Mouse (Mus musculus) MEL (cell line): Measurements from ENCODE around the gene BC005537. TPM values are rescaled to one million over a fixed set of nuclear protein-coding genes. Genes with fewer than 3 reads are reported as not detected.
A peak's percentile ranks its signal among the peaks of the same experiment; 100 is the strongest.

Source experiments
- DNase-seq: peaks from one replicate; pipeline ENCODE4 v3.0.0; 2011; ENCODE audit warnings: low read depth, low spot score
- H3K27ac ChIP-seq: 2 replicates; pipeline ENCODE4 v1.5.1; 2012; ENCODE audit warnings: low read depth, mild to moderate bottlenecking, control low read depth, low read length, moderate library complexity; ENCODE audit not compliant: control insufficient read depth
- H3K27me3 ChIP-seq, 2 experiments: fragments of 150-350 bp in 1 of 2; sonication (generic) in 1 of 2; 2 replicates each; pipeline ENCODE4 v1.6.1; 2012; ENCODE audit warnings: low read length in 2 of 2, mild to moderate bottlenecking in 2 of 2, improper control_type of control experiment in 1 of 2, moderate library complexity in 1 of 2; ENCODE audit not compliant: insufficient read depth in 2 of 2, control insufficient read depth in 1 of 2
- H3K36me3 ChIP-seq, 2 experiments: 2 replicates each; pipeline ENCODE4 v1.6.1; 2012 to 2014; ENCODE audit warnings: low read length in 2 of 2, improper control_type of control experiment in 1 of 2, inconsistent platforms in 1 of 2, mild to moderate bottlenecking in 1 of 2; ENCODE audit not compliant: insufficient read depth in 2 of 2, control insufficient read depth in 1 of 2
- H3K4me1 ChIP-seq, 2 experiments: fragments of 150-350 bp in 1 of 2; sonication (generic) in 1 of 2; 2 replicates each; pipeline ENCODE4 v1.6.1; 2012; ENCODE audit warnings: low read length in 2 of 2, improper control_type of control experiment in 1 of 2, mild to moderate bottlenecking in 1 of 2; ENCODE audit not compliant: insufficient read depth in 2 of 2, control insufficient read depth in 1 of 2
- H3K4me3 ChIP-seq, 2 experiments: fragments of 150-350 bp in 1 of 2; sonication (generic) in 1 of 2; 2 replicates each; pipeline ENCODE4 v1.5.1; 2012; ENCODE audit warnings: low read depth in 2 of 2, low read length in 2 of 2, mild to moderate bottlenecking in 2 of 2, moderate library complexity in 2 of 2, control low read depth in 1 of 2, improper control_type of control experiment in 1 of 2; ENCODE audit not compliant: control insufficient read depth in 1 of 2, insufficient read depth in 1 of 2
- H3K79me2 ChIP-seq: 2 replicates; pipeline ENCODE4 v1.6.1; 2012; ENCODE audit warnings: mild to moderate bottlenecking, low read length, moderate library complexity; ENCODE audit not compliant: control insufficient read depth, poor library complexity, insufficient read depth
- H3K9ac ChIP-seq: 2 replicates; pipeline ENCODE4 v1.6.1; 2012; ENCODE audit warnings: low read depth, mild to moderate bottlenecking, control low read depth, low read length, moderate library complexity; ENCODE audit not compliant: control insufficient read depth, poor library complexity, severe bottlenecking
- H3K9me3 ChIP-seq: fragments of 150-350 bp; sonication (generic); replicated peaks from 2 replicates; pipeline ENCODE4 v1.6.1; 2012; ENCODE audit warnings: mild to moderate bottlenecking, low read length, improper control_type of control experiment, moderate library complexity; ENCODE audit not compliant: insufficient read depth
- CTCF ChIP-seq, 3 experiments: IDR thresholded peaks in 2 of 3; conservative IDR thresholded peaks in 1 of 3; 2 replicates each; pipeline ENCODE4 v1.5.1; 2011 to 2012; ENCODE audit warnings: low read length in 3 of 3, low read depth in 2 of 3, mild to moderate bottlenecking in 2 of 3, improper control_type of control experiment in 1 of 3, inconsistent platforms in 1 of 3, mixed read lengths in 1 of 3, moderate library complexity in 1 of 3; ENCODE audit not compliant: control insufficient read depth in 1 of 3, insufficient read depth in 1 of 3, poor library complexity in 1 of 3, severe bottlenecking in 1 of 3
- GABPA ChIP-seq: IDR thresholded peaks from 2 replicates; pipeline ENCODE4 v1.6.1; 2012; ENCODE audit warnings: low read depth, mild to moderate bottlenecking, inconsistent platforms, low read length, improper control_type of control experiment, moderate library complexity
- GATA1 ChIP-seq: IDR thresholded peaks from 2 replicates; pipeline ENCODE4 v1.6.1; 2011; ENCODE audit warnings: low read depth, low read length, improper control_type of control experiment
- HCFC1 ChIP-seq: IDR thresholded peaks from 2 replicates; pipeline ENCODE4 v1.6.1; 2012; ENCODE audit warnings: low read depth, mild to moderate bottlenecking, inconsistent platforms, low read length, improper control_type of control experiment, moderate library complexity
- JUND ChIP-seq: IDR thresholded peaks from 2 replicates; pipeline ENCODE4 v1.6.1; 2011; ENCODE audit warnings: low read depth, mild to moderate bottlenecking, improper control_type of control experiment, low read length
- MAX ChIP-seq: IDR thresholded peaks from 2 replicates; pipeline ENCODE4 v1.6.1; 2011; ENCODE audit warnings: low read length, improper control_type of control experiment
- MXI1 ChIP-seq: IDR thresholded peaks from 2 replicates; pipeline ENCODE4 v1.6.1; 2011; ENCODE audit warnings: mild to moderate bottlenecking, low read depth, low read length, improper control_type of control experiment
- MYB ChIP-seq: IDR thresholded peaks from 2 replicates; pipeline ENCODE4 v1.6.1; 2011; ENCODE audit warnings: mild to moderate bottlenecking, low read depth, low read length, improper control_type of control experiment
- POLR2A ChIP-seq, 2 experiments: IDR thresholded peaks; 2 replicates each; pipeline ENCODE4 v1.6.1; 2011 to 2012; ENCODE audit warnings: low read length in 2 of 2, mild to moderate bottlenecking in 2 of 2, control low read depth in 1 of 2, improper control_type of control experiment in 1 of 2, low read depth in 1 of 2, moderate library complexity in 1 of 2; ENCODE audit not compliant: control insufficient read depth in 1 of 2, insufficient read depth in 1 of 2, poor library complexity in 1 of 2
- POLR2AphosphoS2 ChIP-seq: IDR thresholded peaks from 2 replicates; pipeline ENCODE4 v1.6.1; 2011; ENCODE audit warnings: low read length, improper control_type of control experiment
- POLR2AphosphoS5 ChIP-seq: IDR thresholded peaks from 2 replicates; pipeline ENCODE4 v1.6.1; 2012; ENCODE audit warnings: low read depth, borderline replicate concordance, mild to moderate bottlenecking, inconsistent platforms, low read length, moderate library complexity, mixed read lengths
- RAD21 ChIP-seq: IDR thresholded peaks from 2 replicates; pipeline ENCODE4 v1.6.1; 2011; ENCODE audit warnings: mild to moderate bottlenecking, low read depth, low read length, improper control_type of control experiment
- SIN3A ChIP-seq: IDR thresholded peaks from 2 replicates; pipeline ENCODE4 v1.6.1; 2012; ENCODE audit warnings: low read length, improper control_type of control experiment, inconsistent platforms
- SMC3 ChIP-seq: IDR thresholded peaks from 2 replicates; pipeline ENCODE4 v1.6.1; 2011; ENCODE audit warnings: low read depth, low read length, improper control_type of control experiment
- TCF12 ChIP-seq: IDR thresholded peaks from 2 replicates; pipeline ENCODE4 v1.6.1; 2014; ENCODE audit warnings: low read depth, mild to moderate bottlenecking, inconsistent platforms, low read length, improper control_type of control experiment, moderate library complexity
- ZKSCAN1 ChIP-seq: IDR thresholded peaks from 2 replicates; pipeline ENCODE4 v1.6.1; 2012; ENCODE audit warnings: low read depth, mild to moderate bottlenecking, inconsistent platforms, low read length, improper control_type of control experiment, moderate library complexity
- polyA plus RNA-seq, 2 experiments: library from polyadenylated mRNA; stranded (reverse) in 1 of 2; unstranded in 1 of 2; fragments of >175 nt in 1 of 2; fragments of >200 nt in 1 of 2; gene quantifications; 2 replicates each; pipeline versions ENCODE4 v1.2.1 to v1.2.4; 2012; ENCODE audit warnings: low replicate concordance in 2 of 2, low read depth in 1 of 2; ENCODE audit not compliant: insufficient read length in 2 of 2, insufficient read depth in 1 of 2, missing spikeins in 1 of 2
- total RNA-seq: library from RNA; depleted of rRNA; stranded (reverse); fragments of 300-350 nt; gene quantifications from 2 replicates; pipeline ENCODE4 v1.2.3, GENCODE M21; 2012; rRNA removed

The BC005537 gene
- total and polyA plus RNA-seq, 3 experiments, result 32.7 to 62.6 (median 48.8) TPM

- no peak overlapping the region for H3K9ac ChIP-seq
- H3K36me3 ChIP-seq, result no peaks in the 10 kb centered on the region
- no peak overlapping the region for H3K27ac ChIP-seq
- no peaks in the 10 kb centered on the region for H3K79me2 ChIP-seq
- TF ChIP-seq TCF12 (no peak), MYB (no peak), GATA1 (no peak), MXI1 (no peak), ZKSCAN1 (no peak), POLR2AphosphoS5 (no peak), CTCF (IDR thresholded peaks at IDR 0.05 in 2 of 3, conservative IDR thresholded peaks at IDR 0.05 in 1 of 3; ENCODE audit: control insufficient read depth in 1 of 3, insufficient read depth in 1 of 3, low read depth in 2 of 3, low read length in 3 of 3, poor library complexity in 1 of 3, severe bottlenecking in 1 of 3) (no peak), JUND (no peak), POLR2AphosphoS2 (no peak), MAX (no peak), HCFC1 (no peak), POLR2A (IDR thresholded peaks at IDR 0.05; ENCODE audit: control insufficient read depth in 1 of 2, insufficient read depth in 1 of 2, low read depth in 1 of 2, low read length in 2 of 2, poor library complexity in 1 of 2) (no peak)
- H3K27me3 ChIP-seq, result no peaks in the 10 kb centered on the region; a peak in 1 of 4 replicates
- no peaks in the 10 kb centered on the region for H3K9me3 ChIP-seq
- H3K4me3 ChIP-seq, result no peak overlapping the region
- H3K4me1 ChIP-seq, result no peaks in the 10 kb centered on the region
- no peak for DNase-seq
Observed at GRCm38 (mm10) chr13:24861084-24861483, 59.6 kb downstream of the BC005537 start.

- Histone ChIP-seq H3K27ac (no peak overlapping the region), H3K79me2 (no peaks in the 10 kb centered on the region), H3K27me3 (no peaks in the 10 kb centered on the region; a peak in 1 of 4 replicates), H3K36me3 (no peaks in the 10 kb centered on the region), H3K4me1 (peaks cover 0 to 3% of the 10 kb centered on the region in 2 experiments; a peak in 1 of 4 replicates), H3K9ac (no peak overlapping the region), H3K4me3 (no peak overlapping the region), H3K9me3 (no peaks in the 10 kb centered on the region)
- TF ChIP-seq GABPA (no peak), POLR2AphosphoS2 (no peak), SIN3A (no peak)
- DNase-seq, result no peak
Observed at GRCm38 (mm10) chr13:24862021-24862420, 60.6 kb downstream of the BC005537 start.

GRCm38 (mm10) chr13:24862520-24862919 lies 61.1 kb downstream of the BC005537 start:
- no peaks in the 10 kb centered on the region for H3K79me2 ChIP-seq
- H3K4me1 ChIP-seq, result peaks cover 0 to 3% of the 10 kb centered on the region in 2 experiments; a peak in 1 of 4 replicates
- no peaks in the 10 kb centered on the region for H3K9me3 ChIP-seq
- H3K27me3 ChIP-seq, result no peaks in the 10 kb centered on the region; a peak in 1 of 4 replicates
- H3K27ac ChIP-seq, result no peak overlapping the region
- peak; percentile 55 for TF ChIP-seq SMC3
- TF ChIP-seq CTCF (IDR thresholded peaks at IDR 0.05 in 2 of 3, conservative IDR thresholded peaks at IDR 0.05 in 1 of 3; ENCODE audit: control insufficient read depth in 1 of 3, insufficient read depth in 1 of 3, low read depth in 2 of 3, low read length in 3 of 3, poor library complexity in 1 of 3, severe bottlenecking in 1 of 3), result peak; percentile 67 to 72 (median 68)
- peak; percentile 43 for TF ChIP-seq RAD21
- no peak for TF ChIP-seq POLR2AphosphoS2
- TF ChIP-seq, all 39 proteins: peak for 3
- Histone ChIP-seq H3K9ac (no peak overlapping the region), H3K36me3 (no peaks in the 10 kb centered on the region), H3K4me3 (no peak overlapping the region)
- DNase-seq, result peak; percentile 70

Other genes starting within 250 kb of the BC005537 start
- 13.5 and 13.9 TPM in 2 replicates for gene Ripor2, start 219.5 kb upstream of the BC005537 start, total RNA-seq
- 10 to 100 TPM in 1 of 2 experiments, not detected in 1; 18.5 TPM for gene Ripor2, start 219.5 kb upstream of the BC005537 start, polyA plus RNA-seq
- gene Armh2, start 60.4 kb upstream of the BC005537 start, total RNA-seq, result not detected in 2 replicates
- gene Armh2, start 60.4 kb upstream of the BC005537 start, polyA plus RNA-seq, result under 1 TPM in 1 of 2 experiments, not detected in 1; 0.19 TPM
- 119 and 127 TPM in 2 replicates for gene Gmnn, start 39.7 kb upstream of the BC005537 start, total RNA-seq
- gene Gmnn, start 39.7 kb upstream of the BC005537 start, polyA plus RNA-seq, result 100 to 1,000 TPM; 129 to 155 TPM
- gene Acot13, start 29.9 kb downstream of the BC005537 start, total RNA-seq, result 45.7 and 51.8 TPM in 2 replicates
- 10 to 100 TPM in 1 of 2 experiments, not detected in 1; 57.3 TPM for gene Acot13, start 29.9 kb downstream of the BC005537 start, polyA plus RNA-seq
- 33.1 and 36.9 TPM in 2 replicates for gene Tdp2, start 30.0 kb downstream of the BC005537 start, total RNA-seq
- 10 to 100 TPM in 1 of 2 experiments, not detected in 1; 45.3 TPM for gene Tdp2, start 30.0 kb downstream of the BC005537 start, polyA plus RNA-seq
- not detected in 2 replicates for gene D130043K22Rik, start 43.5 kb downstream of the BC005537 start, total RNA-seq
- not detected for gene D130043K22Rik, start 43.5 kb downstream of the BC005537 start, polyA plus RNA-seq
- 0.04 and 0.07 TPM in 2 replicates for gene Aldh5a1, start 136.0 kb downstream of the BC005537 start, total RNA-seq
- gene Aldh5a1, start 136.0 kb downstream of the BC005537 start, polyA plus RNA-seq, result under 1 TPM in 1 of 2 experiments, not detected in 1; 0.15 TPM
- gene Gpld1, start 141.5 kb downstream of the BC005537 start, total RNA-seq, result 0.56 and 0.92 TPM in 2 replicates
- gene Gpld1, start 141.5 kb downstream of the BC005537 start, polyA plus RNA-seq, result under 1 TPM in 1 of 2 experiments, not detected in 1; 0.03 TPM
- gene Mrs2, start 218.7 kb downstream of the BC005537 start, total RNA-seq, result 16.6 and 19.1 TPM in 2 replicates
- gene Mrs2, start 218.7 kb downstream of the BC005537 start, polyA plus RNA-seq, result 10 to 100 TPM in 1 of 2 experiments, not detected in 1; 45.4 TPM